Mouse (Mus musculus) stomach, embryonic 15.5 days (tissue): ENCODE measurements at regions not wholly inside any gene's neighbourhood (a gene's known extent, or its start where the extent isn't known, plus 50 kb on each side); places are given as distances from the start of the nearest gene placed in this dataset.
A peak's percentile ranks its signal among the peaks of the same experiment; 100 is the strongest.

Source experiments
- ATAC-seq: fragments of 200-750 bp; cut with Nextera tagmentation; 2 replicates; pipeline ENCODE4 v1.8.0; 2017; ENCODE audit warnings: low read depth, moderate number of reproducible peaks, moderate TSS enrichment; ENCODE audit not compliant: insufficient read depth, low FRiP score
- H3K27ac ChIP-seq: fragments of 300-500 bp; sonication (generic); 2 replicates; pipeline ENCODE4 v1.5.1; 2015; ENCODE audit warnings: mild to moderate bottlenecking, inconsistent platforms
- H3K27me3 ChIP-seq: fragments of 300-500 bp; sonication (generic); replicated peaks from 2 replicates; pipeline ENCODE4 v1.6.1; 2015; ENCODE audit warnings: inconsistent platforms
- H3K36me3 ChIP-seq: fragments of 300-500 bp; sonication (generic); 2 replicates; pipeline ENCODE4 v1.6.1; 2015; ENCODE audit warnings: inconsistent platforms
- H3K4me1 ChIP-seq: fragments of 300-500 bp; sonication (generic); 2 replicates; pipeline ENCODE4 v1.6.1; 2015; ENCODE audit warnings: inconsistent platforms
- H3K4me2 ChIP-seq: fragments of 300-500 bp; sonication (generic); 2 replicates; pipeline ENCODE4 v1.6.1; 2015; ENCODE audit warnings: mild to moderate bottlenecking, inconsistent platforms
- H3K4me3 ChIP-seq: fragments of 300-500 bp; sonication (generic); replicated peaks from 2 replicates; pipeline ENCODE4 v1.5.1; 2015; ENCODE audit warnings: inconsistent platforms
- H3K9ac ChIP-seq: fragments of 300-500 bp; sonication (generic); 2 replicates; pipeline ENCODE4 v1.6.1; 2015; ENCODE audit warnings: inconsistent platforms
- H3K9me3 ChIP-seq: fragments of 300-500 bp; sonication (generic); 2 replicates; pipeline ENCODE4 v1.6.1; 2016; ENCODE audit warnings: inconsistent platforms
- WGBS: fragments of 180-500 bp; shearing (Covaris S2); methylation state at CpG from one replicate; pipeline ENCODE4 v1.1.7; 2015; 5-methylcytosine and 5-hydroxymethylcytosine counted together

GRCm38 (mm10) chr2:166474601-166475000, 239.0 kb downstream of the Prex1 start:
- no peaks in the 10 kb centered on the region for H3K9me3 ChIP-seq
- H3K9ac ChIP-seq = no peak overlapping the region
- H3K27ac ChIP-seq = no peak overlapping the region
- H3K27me3 ChIP-seq = no peaks in the 10 kb centered on the region
- H3K4me1 ChIP-seq = peaks cover 3% of the 10 kb centered on the region; the same call in 1 of the 2 replicates
- H3K36me3 ChIP-seq = no peaks in the 10 kb centered on the region
- no peak for ATAC-seq
- WGBS = 24% methylated on average over 12 of the region's 12 CpGs
- no peak overlapping the region for H3K4me3 ChIP-seq
- no peak overlapping the region for H3K4me2 ChIP-seq

- no peaks in the 10 kb centered on the region for H3K27me3 ChIP-seq
- no peak for ATAC-seq
- no peak overlapping the region for H3K4me2 ChIP-seq
- H3K9ac ChIP-seq = no peak overlapping the region
- no peak overlapping the region for H3K4me3 ChIP-seq
- 61% methylated on average over 6 of the region's 6 CpGs for WGBS
- H3K9me3 ChIP-seq = no peaks in the 10 kb centered on the region
- peaks cover 10% of the 10 kb centered on the region; the same call in 1 of the 2 replicates for H3K4me1 ChIP-seq
- no peaks in the 10 kb centered on the region for H3K36me3 ChIP-seq
- H3K27ac ChIP-seq = no peak overlapping the region
Measured at GRCm38 (mm10) chr2:166471257-166471753, 242.3 kb downstream of the Prex1 start.

GRCm38 (mm10) chr2:166469046-166469593, 244.5 kb downstream of the Prex1 start:
- Histone ChIP-seq H3K9ac (no peak overlapping the region), H3K4me1 (0 out of 2 replicates have a peak, but pooled peaks cover 8% of the 10 kb centered on the region), H3K9me3 (no peaks in the 10 kb centered on the region), H3K27me3 (no peaks in the 10 kb centered on the region), H3K4me2 (no peak overlapping the region), H3K36me3 (no peaks in the 10 kb centered on the region), H3K4me3 (no peak overlapping the region), H3K27ac (no peak overlapping the region)
- no peak for ATAC-seq
- 74% methylated on average over 9 of the region's 9 CpGs for WGBS

- Histone ChIP-seq H3K36me3 (no peaks in the 10 kb centered on the region), H3K9me3 (no peaks in the 10 kb centered on the region), H3K27me3 (no peaks in the 10 kb centered on the region), H3K4me3 (no peak overlapping the region), H3K27ac (no peak overlapping the region), H3K9ac (no peak overlapping the region), H3K4me1 (peaks cover 20% of the 10 kb centered on the region; the same call in 1 of the 2 replicates), H3K4me2 (no peak overlapping the region)
- ATAC-seq = no peak
- 38% methylated on average over 7 of the region's 7 CpGs for WGBS
Measured at GRCm38 (mm10) chr2:166467137-166467536, 246.5 kb downstream of the Prex1 start.

- H3K9me3 ChIP-seq = no peaks in the 10 kb centered on the region
- H3K9ac ChIP-seq = no peak overlapping the region
- H3K4me2 ChIP-seq = no peak overlapping the region
- H3K27ac ChIP-seq = no peak overlapping the region
- no peaks in the 10 kb centered on the region for H3K27me3 ChIP-seq
- 72% methylated on average over 5 of the region's 5 CpGs for WGBS
- no peaks in the 10 kb centered on the region for H3K36me3 ChIP-seq
- H3K4me3 ChIP-seq = no peak overlapping the region
- peaks cover 22% of the 10 kb centered on the region; the same call in 1 of the 2 replicates for H3K4me1 ChIP-seq
- no peak for ATAC-seq
Measured at GRCm38 (mm10) chr2:166465531-166465930, 248.1 kb downstream of the Prex1 start.

- WGBS = 56% methylated on average over 9 of the region's 9 CpGs
- H3K4me3 ChIP-seq = no peak overlapping the region
- H3K27me3 ChIP-seq = no peaks in the 10 kb centered on the region
- no peak overlapping the region for H3K9ac ChIP-seq
- H3K9me3 ChIP-seq = no peaks in the 10 kb centered on the region
- no peak overlapping the region for H3K4me2 ChIP-seq
- ATAC-seq = no peak
- no peaks in the 10 kb centered on the region for H3K36me3 ChIP-seq
- H3K4me1 ChIP-seq = peaks cover 28% of the 10 kb centered on the region
- peak overlapping the region; percentile 75 for H3K27ac ChIP-seq
Measured at GRCm38 (mm10) chr2:166463539-166463938, 250.1 kb downstream of the Prex1 start.

GRCm38 (mm10) chr2:166461956-166462355, 251.7 kb downstream of the Prex1 start:
- Histone ChIP-seq H3K9me3 (no peaks in the 10 kb centered on the region), H3K4me3 (no peak overlapping the region), H3K4me1 (peaks cover 27% of the 10 kb centered on the region), H3K4me2 (no peak overlapping the region), H3K9ac (no peak overlapping the region), H3K27me3 (no peaks in the 10 kb centered on the region), H3K36me3 (no peaks in the 10 kb centered on the region), H3K27ac (no peak overlapping the region)
- 65% methylated on average over 3 of the region's 3 CpGs for WGBS
- ATAC-seq = no peak

GRCm38 (mm10) chr2:166461103-166461502, 252.5 kb downstream of the Prex1 start:
- Histone ChIP-seq H3K9me3 (no peaks in the 10 kb centered on the region), H3K4me1 (peaks cover 24% of the 10 kb centered on the region), H3K36me3 (no peaks in the 10 kb centered on the region), H3K9ac (no peak overlapping the region), H3K27ac (0 out of 2 replicates have a peak overlapping the region, but pooled peaks have one; percentile 64), H3K4me3 (no peak overlapping the region), H3K27me3 (no peaks in the 10 kb centered on the region), H3K4me2 (no peak overlapping the region)
- WGBS = 76% methylated on average over 3 of the region's 3 CpGs
- no peak for ATAC-seq

- Histone ChIP-seq H3K9me3 (no peaks in the 10 kb centered on the region), H3K27me3 (no peaks in the 10 kb centered on the region), H3K4me2 (no peak overlapping the region), H3K4me3 (no peak overlapping the region), H3K27ac (peak overlapping the region; percentile 64; the same call in 1 of the 2 replicates), H3K9ac (no peak overlapping the region), H3K36me3 (no peaks in the 10 kb centered on the region), H3K4me1 (peaks cover 24% of the 10 kb centered on the region)
- WGBS = 35% methylated on average over 9 of the region's 9 CpGs
- 0 out of 2 replicates have a peak, but pooled peaks have one; percentile 43 for ATAC-seq
Measured at GRCm38 (mm10) chr2:166459955-166460354, 253.7 kb downstream of the Prex1 start.

- Histone ChIP-seq H3K4me2 (no peak overlapping the region), H3K4me1 (peaks cover 24% of the 10 kb centered on the region), H3K4me3 (no peak overlapping the region), H3K36me3 (no peaks in the 10 kb centered on the region), H3K9ac (no peak overlapping the region), H3K9me3 (no peaks in the 10 kb centered on the region), H3K27ac (peak overlapping the region; percentile 64; the same call in 1 of the 2 replicates), H3K27me3 (no peaks in the 10 kb centered on the region)
- WGBS = 86% methylated on average over 9 of the region's 9 CpGs
- no peak for ATAC-seq
Measured at GRCm38 (mm10) chr2:166458953-166459352, 254.7 kb downstream of the Prex1 start.

- Histone ChIP-seq H3K36me3 (no peaks in the 10 kb centered on the region), H3K27ac (peak overlapping the region; percentile 64; the same call in 1 of the 2 replicates), H3K9ac (no peak overlapping the region), H3K27me3 (no peaks in the 10 kb centered on the region), H3K4me3 (no peak overlapping the region), H3K4me1 (peaks cover 14% of the 10 kb centered on the region), H3K4me2 (no peak overlapping the region), H3K9me3 (no peaks in the 10 kb centered on the region)
- no peak for ATAC-seq
- 39% methylated on average over 16 of the region's 16 CpGs for WGBS
Measured at GRCm38 (mm10) chr2:166457381-166458172, 256.1 kb downstream of the Prex1 start.
